Mouse (Mus musculus): ENCODE results near the gene Gm3435.
"Not testable (repeated sequence)": the region's sequence is repeated elsewhere in the genome, so short reads cannot be mapped to it uniquely, and the experiment has no call there.

DNA sequence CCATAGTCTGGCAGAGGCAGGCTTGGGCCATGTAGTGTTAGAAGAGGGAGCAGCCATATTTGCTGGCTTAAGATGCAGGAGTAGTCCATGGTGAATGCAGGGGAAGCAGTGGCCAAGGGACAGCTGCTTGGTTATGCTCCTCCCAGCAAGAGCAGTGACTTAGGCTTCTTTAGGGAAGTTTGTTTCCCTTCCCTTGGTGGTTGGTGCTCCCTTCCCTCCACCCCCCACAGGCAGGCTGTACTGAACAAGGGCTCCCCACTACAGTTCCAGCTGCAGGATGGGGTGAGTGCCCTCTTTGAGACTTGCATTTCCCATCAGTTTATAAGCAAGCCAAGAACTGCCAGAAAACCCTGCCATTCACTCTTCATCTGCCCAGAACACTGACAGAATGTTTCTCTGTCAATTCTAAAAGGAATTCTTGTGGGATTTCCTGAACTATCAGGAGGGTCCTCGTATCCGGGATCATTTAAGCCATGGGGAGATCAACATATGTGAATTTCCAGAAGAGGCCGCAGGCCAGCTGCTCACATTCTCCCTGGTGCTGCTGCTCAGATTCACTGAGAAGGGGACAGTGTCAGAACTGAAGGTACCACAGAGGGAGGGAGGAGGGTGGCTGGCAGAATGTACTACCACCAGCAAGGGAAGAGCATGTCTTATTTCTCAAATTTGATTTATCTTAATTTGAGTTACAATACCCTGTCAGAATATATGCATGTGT, 11.7 kb downstream of the Gm3435 start:
- TF ChIP-seq TAL1, GATA1 (IDR thresholded peaks at IDR 0.05; ENCODE audit: low read length): not testable (repeated sequence)

Measured in erythroblast, embryonic 14.5 days (primary cell).